Mouse (Mus musculus) cerebellum, adult 9-10 months (tissue): ENCODE measurements around the gene Med25.
A peak's percentile ranks its signal among the peaks of the same experiment; 100 is the strongest.

ENCODE experiments used
- DNase-seq: peaks from one replicate; pipeline ENCODE4 v3.0.0; 2022

Med25 gene

GRCm38 (mm10) chr7:44862434-44862833 lies 30.1 kb downstream of the Med25 start:
- DNase-seq = no peak

GRCm38 (mm10) chr7:44861429-44861816 lies 31.1 kb downstream of the Med25 start:
- no peak for DNase-seq

- no peak for DNase-seq
Observed at GRCm38 (mm10) chr7:44860576-44861428, 31.7 kb downstream of the Med25 start.

GRCm38 (mm10) chr7:44859896-44860295 lies 32.6 kb downstream of the Med25 start:
- no peak for DNase-seq

GRCm38 (mm10) chr7:44857905-44858304 lies 34.6 kb downstream of the Med25 start:
- DNase-seq = peak; percentile 76

- peak; percentile 90 for DNase-seq
Observed at GRCm38 (mm10) chr7:44857042-44857552, 35.4 kb downstream of the Med25 start, which contains the start of gene Pnkp. Gene Pnkp (plus strand): TSS chr7:44857139.

GRCm38 (mm10) chr7:44856265-44856916 lies 36.1 kb downstream of the Med25 start:
- DNase-seq = no peak

GRCm38 (mm10) chr7:44855036-44855435 lies 37.5 kb downstream of the Med25 start:
- DNase-seq = peak; percentile 82

- peak; percentile 82 for DNase-seq
Observed at GRCm38 (mm10) chr7:44854356-44855031, 38.0 kb downstream of the Med25 start.

GRCm38 (mm10) chr7:44853596-44854355 lies 38.7 kb downstream of the Med25 start:
- peak; percentile 70 for DNase-seq

- peak; percentile 65 for DNase-seq
Observed at GRCm38 (mm10) chr7:44853065-44853464, 39.4 kb downstream of the Med25 start.

- peak; percentile 54 for DNase-seq
Observed at GRCm38 (mm10) chr7:44852259-44853027, 40.1 kb downstream of the Med25 start.

GRCm38 (mm10) chr7:44851625-44852234 lies 40.8 kb downstream of the Med25 start:
- peak; percentile 61 for DNase-seq

- peak; percentile 65 for DNase-seq
Observed at GRCm38 (mm10) chr7:44850789-44851624, 41.5 kb downstream of the Med25 start.

- DNase-seq = no peak
Observed at GRCm38 (mm10) chr7:44850146-44850545, 42.4 kb downstream of the Med25 start.

- DNase-seq = peak; percentile 97
Observed at GRCm38 (mm10) chr7:44849416-44850111, 42.9 kb downstream of the Med25 start.

- DNase-seq = peak; percentile 100
Observed at GRCm38 (mm10) chr7:44848561-44849415, 43.7 kb downstream of the Med25 start, which contains the start of the genes Akt1s1 and Tbc1d17. Gene Akt1s1 (plus strand): TSS chr7:44848991. Gene Tbc1d17 (minus strand): TSS chr7:44849079.

GRCm38 (mm10) chr7:44847772-44848171 lies 44.7 kb downstream of the Med25 start:
- peak; percentile 74 for DNase-seq
